Mouse (Mus musculus): Measurements from ENCODE around the gene Dnmt3a. TPM values are rescaled to one million over a fixed set of nuclear protein-coding genes. Genes with fewer than 3 reads are reported as not detected.

Dnmt3a gene
- polyA plus RNA-seq, 1 experiment from 2014 or later: 77.3 TPM

DNA sequence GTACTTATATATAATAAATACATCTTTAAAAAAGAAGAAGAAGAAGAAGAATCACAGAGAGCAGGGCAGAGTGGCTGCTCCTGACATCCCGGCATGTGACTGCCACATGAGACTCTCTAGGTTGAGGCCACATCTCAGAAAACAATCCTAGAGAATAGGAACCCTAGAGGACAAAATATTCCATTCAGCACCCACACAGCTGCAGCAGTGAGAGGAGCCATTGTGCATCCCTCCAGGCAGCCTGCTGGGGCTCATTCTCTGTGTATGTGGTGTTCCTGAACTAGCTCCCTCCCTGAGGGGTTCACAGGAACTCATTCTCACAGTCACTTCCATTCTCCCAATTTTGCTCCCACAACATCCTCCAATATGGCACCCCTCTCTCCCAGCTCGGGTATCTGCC, 35.3 kb upstream of the Dnmt3a start:
- Histone ChIP-seq H3K4me1 (replicated peaks; ENCODE audit: control insufficient read depth, insufficient read depth, low read length) (no peaks in the 10 kb centered on the region), H3K27me3 (ENCODE audit: control insufficient read depth, insufficient read depth, low read depth, low read length) (no peaks in the 10 kb centered on the region)

DNA sequence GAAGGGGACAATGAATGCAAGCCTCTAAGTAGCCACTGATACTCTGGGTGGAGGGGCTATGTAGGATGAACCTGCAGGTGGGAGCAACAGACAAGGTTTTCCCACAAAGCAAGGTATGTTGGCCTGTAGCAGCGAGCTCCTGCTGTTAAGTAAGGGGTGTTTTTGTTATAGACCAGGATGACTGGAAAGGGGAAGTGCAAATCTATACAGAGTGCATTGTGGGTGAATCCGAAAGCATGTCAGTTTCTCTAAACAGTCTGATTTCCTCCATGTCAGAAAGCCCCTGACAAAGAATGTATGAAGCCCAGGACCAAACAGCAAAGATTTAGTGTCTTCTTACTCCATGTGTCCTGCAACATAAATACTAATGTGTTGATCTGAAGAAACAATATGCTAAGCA, 34.7 kb upstream of the Dnmt3a start:
- no peak overlapping the region for H3K27ac ChIP-seq (ENCODE audit: low read length)
- no peak overlapping the region for H3K9ac ChIP-seq (ENCODE audit: low read length)
- H3K9me3 ChIP-seq (ENCODE audit: control insufficient read depth, low read length): no peaks in the 10 kb centered on the region
- H3K4me2 ChIP-seq (ENCODE audit: low read depth, low read length): no peak overlapping the region
- no peak for ATAC-seq (ENCODE audit: low read depth)
- WGBS: 81% methylated on average over 2 of the region's 2 CpGs
- no peak overlapping the region for H3K4me3 ChIP-seq (ENCODE audit: low read length)
- no peaks in the 10 kb centered on the region for H3K27me3 ChIP-seq (ENCODE audit: control insufficient read depth, insufficient read depth, low read depth, low read length)
- no peaks in the 10 kb centered on the region for H3K36me3 ChIP-seq (ENCODE audit: control insufficient read depth, insufficient read depth, low read length)
- H3K4me1 ChIP-seq (replicated peaks; ENCODE audit: control insufficient read depth, insufficient read depth, low read length): no peaks in the 10 kb centered on the region

More for the DNA sequence above, 35.3 kb upstream of the Dnmt3a start:
- Histone ChIP-seq H3K4me2 (ENCODE audit: low read depth, low read length) (no peak overlapping the region), H3K27ac (ENCODE audit: low read length) (no peak overlapping the region), H3K9ac (ENCODE audit: low read length) (no peak overlapping the region), H3K36me3 (ENCODE audit: control insufficient read depth, insufficient read depth, low read length) (no peaks in the 10 kb centered on the region), H3K9me3 (ENCODE audit: control insufficient read depth, low read length) (no peaks in the 10 kb centered on the region), H3K4me3 (ENCODE audit: low read length) (no peak overlapping the region)
- ATAC-seq (ENCODE audit: low read depth): no peak
- 87% methylated on average over 2 of the region's 2 CpGs for WGBS

DNA sequence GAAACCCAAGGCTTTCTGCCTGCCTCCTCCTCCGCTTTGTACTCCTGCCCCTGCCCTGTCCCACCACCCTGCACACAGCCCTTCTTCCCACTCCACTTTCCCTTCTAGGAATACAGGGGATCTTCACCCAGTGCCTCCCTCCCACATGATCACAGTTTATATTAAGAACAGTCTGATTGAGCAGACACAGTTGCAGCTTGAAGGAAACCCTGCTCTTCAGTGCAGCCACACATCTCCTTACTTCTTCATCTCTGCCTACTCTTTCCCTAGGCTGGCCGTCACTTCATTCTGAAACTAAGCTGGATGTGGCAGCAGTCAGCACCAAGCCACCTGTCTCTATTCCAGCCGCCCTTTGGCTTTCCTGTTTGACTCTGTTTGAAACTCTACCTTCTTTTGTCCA, 32.2 kb upstream of the Dnmt3a start:
- H3K27me3 ChIP-seq (ENCODE audit: control insufficient read depth, insufficient read depth, low read depth, low read length): no peaks in the 10 kb centered on the region
- H3K4me1 ChIP-seq (replicated peaks; ENCODE audit: control insufficient read depth, insufficient read depth, low read length): 0 out of 2 replicates have a peak, but pooled peaks cover 2% of the 10 kb centered on the region
- no peaks in the 10 kb centered on the region for H3K9me3 ChIP-seq (ENCODE audit: control insufficient read depth, low read length)
- H3K9ac ChIP-seq (ENCODE audit: low read length): no peak overlapping the region
- 83% methylated on average over 3 of the region's 3 CpGs for WGBS
- H3K4me2 ChIP-seq (ENCODE audit: low read depth, low read length): no peak overlapping the region
- H3K4me3 ChIP-seq (ENCODE audit: low read length): no peak overlapping the region
- H3K27ac ChIP-seq (ENCODE audit: low read length): no peak overlapping the region
- ATAC-seq (ENCODE audit: low read depth): no peak
- H3K36me3 ChIP-seq (ENCODE audit: control insufficient read depth, insufficient read depth, low read length): no peaks in the 10 kb centered on the region

DNA sequence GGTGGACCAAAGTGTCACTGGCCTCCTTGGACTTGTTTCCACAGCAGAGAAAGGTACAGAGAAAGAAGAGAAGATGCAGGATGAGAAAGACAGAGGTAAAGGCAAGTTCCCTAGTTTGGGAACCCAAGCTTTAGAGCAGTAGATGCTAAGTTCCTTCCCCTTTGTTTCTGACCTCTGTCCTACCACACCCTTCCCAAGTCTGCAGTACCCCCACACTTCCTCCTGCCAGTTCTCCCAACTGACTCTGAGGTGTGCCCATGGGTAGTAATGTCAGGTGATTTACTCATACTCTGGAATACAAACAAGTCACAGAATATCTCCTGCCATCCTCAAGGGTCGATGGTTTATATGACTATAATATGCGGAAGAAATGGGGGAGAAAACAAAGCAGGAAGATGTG, 29.8 kb upstream of the Dnmt3a start:
- WGBS: 95% methylated on average over 2 of the region's 2 CpGs
- Histone ChIP-seq H3K9me3 (ENCODE audit: control insufficient read depth, low read length) (no peaks in the 10 kb centered on the region), H3K36me3 (ENCODE audit: control insufficient read depth, insufficient read depth, low read length) (no peaks in the 10 kb centered on the region), H3K27me3 (ENCODE audit: control insufficient read depth, insufficient read depth, low read depth, low read length) (no peaks in the 10 kb centered on the region), H3K27ac (ENCODE audit: low read length) (no peak overlapping the region), H3K9ac (ENCODE audit: low read length) (no peak overlapping the region), H3K4me3 (ENCODE audit: low read length) (no peak overlapping the region), H3K4me2 (ENCODE audit: low read depth, low read length) (no peak overlapping the region), H3K4me1 (replicated peaks; ENCODE audit: control insufficient read depth, insufficient read depth, low read length) (peaks cover 18% of the 10 kb centered on the region)
- no peak for ATAC-seq (ENCODE audit: low read depth)

DNA sequence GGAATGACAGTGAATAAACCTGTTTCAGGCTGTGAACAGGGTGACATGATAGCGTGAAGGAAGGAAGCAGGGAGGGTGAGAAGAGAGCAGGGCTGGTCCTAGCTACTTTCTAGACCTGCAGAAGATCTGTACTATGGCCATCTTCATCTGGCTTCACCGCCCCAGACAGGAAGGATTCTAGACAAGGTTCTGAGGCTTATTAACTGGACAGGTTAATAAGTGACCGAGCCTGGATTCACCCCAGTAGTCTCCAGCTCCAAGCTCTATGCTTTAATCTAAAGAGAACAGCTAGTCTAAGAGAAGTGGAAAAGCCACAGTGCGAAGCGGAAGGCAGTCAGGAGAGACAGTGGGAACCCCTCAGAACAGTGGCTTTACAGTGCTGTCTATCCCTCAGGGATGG, 28.1 kb upstream of the Dnmt3a start:
- H3K36me3 ChIP-seq (ENCODE audit: control insufficient read depth, insufficient read depth, low read length): no peaks in the 10 kb centered on the region
- H3K27me3 ChIP-seq (ENCODE audit: control insufficient read depth, insufficient read depth, low read depth, low read length): no peaks in the 10 kb centered on the region
- H3K27ac ChIP-seq (ENCODE audit: low read length): no peak overlapping the region
- no peaks in the 10 kb centered on the region for H3K9me3 ChIP-seq (ENCODE audit: control insufficient read depth, low read length)
- no peak overlapping the region for H3K4me3 ChIP-seq (ENCODE audit: low read length)
- 78% methylated on average over 5 of the region's 5 CpGs for WGBS
- peaks cover 34% of the 10 kb centered on the region for H3K4me1 ChIP-seq (replicated peaks; ENCODE audit: control insufficient read depth, insufficient read depth, low read length)
- H3K9ac ChIP-seq (ENCODE audit: low read length): no peak overlapping the region
- no peak for ATAC-seq (ENCODE audit: low read depth)
- H3K4me2 ChIP-seq (ENCODE audit: low read depth, low read length): no peak overlapping the region

DNA sequence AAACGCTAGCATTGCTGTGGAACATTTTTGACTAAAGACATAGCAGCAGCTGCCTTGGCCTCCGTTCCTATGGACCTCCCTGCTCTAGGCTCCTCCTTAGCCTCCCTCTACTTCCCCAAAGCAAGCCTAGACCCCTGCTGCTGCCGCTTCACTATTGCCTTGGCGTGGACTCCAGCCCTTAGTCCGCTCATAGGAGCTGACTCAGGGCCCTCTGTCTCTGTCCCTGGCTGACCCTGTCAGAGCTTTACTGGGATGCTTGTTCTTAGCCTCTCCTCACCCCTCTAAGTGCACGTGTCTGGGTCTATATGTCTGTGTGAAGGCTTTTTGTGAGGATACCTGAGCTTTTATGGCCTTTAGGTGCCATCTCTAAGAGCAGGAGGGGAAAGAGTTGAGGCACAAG, 27.5 kb upstream of the Dnmt3a start:
- Histone ChIP-seq H3K36me3 (ENCODE audit: control insufficient read depth, insufficient read depth, low read length) (no peaks in the 10 kb centered on the region), H3K9me3 (ENCODE audit: control insufficient read depth, low read length) (no peaks in the 10 kb centered on the region), H3K27me3 (ENCODE audit: control insufficient read depth, insufficient read depth, low read depth, low read length) (no peaks in the 10 kb centered on the region), H3K27ac (ENCODE audit: low read length) (no peak overlapping the region), H3K9ac (ENCODE audit: low read length) (no peak overlapping the region), H3K4me1 (replicated peaks; ENCODE audit: control insufficient read depth, insufficient read depth, low read length) (peaks cover 40% of the 10 kb centered on the region), H3K4me3 (ENCODE audit: low read length) (no peak overlapping the region), H3K4me2 (ENCODE audit: low read depth, low read length) (no peak overlapping the region)
- ATAC-seq (ENCODE audit: low read depth): no peak
- WGBS: 88% methylated on average over 6 of the region's 6 CpGs

DNA sequence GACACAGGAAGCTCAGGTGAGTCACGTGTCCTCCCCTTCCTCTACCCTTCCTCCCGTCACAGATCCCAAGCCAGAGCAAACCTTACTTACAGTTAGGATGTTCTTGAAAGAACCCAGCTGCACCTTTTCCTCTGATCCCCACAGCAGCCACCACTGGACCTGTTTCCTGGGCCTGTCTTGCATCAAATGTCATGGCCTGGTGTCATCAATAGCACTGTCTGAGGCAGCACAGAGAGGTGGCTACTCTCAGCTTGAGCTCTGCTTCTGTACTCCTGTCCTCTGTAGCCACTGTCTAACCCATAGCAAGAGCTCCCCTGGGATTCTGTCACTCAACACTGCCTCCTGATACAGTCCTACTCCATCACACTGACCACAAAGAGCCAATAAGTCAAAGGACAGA, 26.2 kb upstream of the Dnmt3a start:
- Histone ChIP-seq H3K9me3 (ENCODE audit: control insufficient read depth, low read length) (no peaks in the 10 kb centered on the region), H3K36me3 (ENCODE audit: control insufficient read depth, insufficient read depth, low read length) (no peaks in the 10 kb centered on the region), H3K4me3 (ENCODE audit: low read length) (no peak overlapping the region), H3K4me1 (replicated peaks; ENCODE audit: control insufficient read depth, insufficient read depth, low read length) (peaks cover 53% of the 10 kb centered on the region), H3K27me3 (ENCODE audit: control insufficient read depth, insufficient read depth, low read depth, low read length) (no peaks in the 10 kb centered on the region), H3K4me2 (ENCODE audit: low read depth, low read length) (no peak overlapping the region), H3K27ac (ENCODE audit: low read length) (no peak overlapping the region), H3K9ac (ENCODE audit: low read length) (no peak overlapping the region)
- 54% methylated on average over 2 of the region's 2 CpGs for WGBS
- ATAC-seq (ENCODE audit: low read depth): no peak

DNA sequence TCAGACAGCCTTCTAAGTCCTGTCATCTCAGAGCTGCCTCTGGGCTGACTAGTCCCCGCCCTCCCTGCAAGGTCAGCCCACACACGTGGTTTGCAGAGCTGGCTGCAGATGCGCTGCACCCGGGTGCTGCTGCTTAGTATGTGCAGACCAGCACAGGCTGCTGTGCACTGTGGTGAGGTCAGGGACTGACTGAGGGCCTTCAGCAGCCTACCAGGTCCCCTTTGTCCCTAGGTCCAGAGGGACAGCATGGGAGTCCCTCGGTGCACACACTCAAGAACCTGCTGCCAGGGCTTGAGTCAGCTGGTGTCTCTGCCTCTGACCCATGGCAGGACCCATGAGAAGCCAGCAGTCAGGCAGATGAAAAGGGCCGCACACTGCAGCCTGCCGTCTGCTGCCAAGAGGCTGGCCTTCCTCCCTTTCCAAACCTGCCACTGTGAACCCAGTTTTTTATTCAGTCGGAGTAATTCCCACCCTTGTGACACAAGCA, 25.4 kb upstream of the Dnmt3a start:
- H3K9me3 ChIP-seq (ENCODE audit: control insufficient read depth, low read length): no peaks in the 10 kb centered on the region
- H3K36me3 ChIP-seq (ENCODE audit: control insufficient read depth, insufficient read depth, low read length): no peaks in the 10 kb centered on the region
- no peaks in the 10 kb centered on the region for H3K27me3 ChIP-seq (ENCODE audit: control insufficient read depth, insufficient read depth, low read depth, low read length)
- H3K4me2 ChIP-seq (ENCODE audit: low read depth, low read length): no peak overlapping the region
- H3K27ac ChIP-seq (ENCODE audit: low read length): peak overlapping the region; percentile 88
- ATAC-seq (ENCODE audit: low read depth): peak; percentile 53
- peaks cover 61% of the 10 kb centered on the region for H3K4me1 ChIP-seq (replicated peaks; ENCODE audit: control insufficient read depth, insufficient read depth, low read length)
- H3K9ac ChIP-seq (ENCODE audit: low read length): peak overlapping the region; percentile 27; the same call in 1 of the 2 replicates
- WGBS: 6% methylated on average over 8 of the region's 8 CpGs
- no peak overlapping the region for H3K4me3 ChIP-seq (ENCODE audit: low read length)

DNA sequence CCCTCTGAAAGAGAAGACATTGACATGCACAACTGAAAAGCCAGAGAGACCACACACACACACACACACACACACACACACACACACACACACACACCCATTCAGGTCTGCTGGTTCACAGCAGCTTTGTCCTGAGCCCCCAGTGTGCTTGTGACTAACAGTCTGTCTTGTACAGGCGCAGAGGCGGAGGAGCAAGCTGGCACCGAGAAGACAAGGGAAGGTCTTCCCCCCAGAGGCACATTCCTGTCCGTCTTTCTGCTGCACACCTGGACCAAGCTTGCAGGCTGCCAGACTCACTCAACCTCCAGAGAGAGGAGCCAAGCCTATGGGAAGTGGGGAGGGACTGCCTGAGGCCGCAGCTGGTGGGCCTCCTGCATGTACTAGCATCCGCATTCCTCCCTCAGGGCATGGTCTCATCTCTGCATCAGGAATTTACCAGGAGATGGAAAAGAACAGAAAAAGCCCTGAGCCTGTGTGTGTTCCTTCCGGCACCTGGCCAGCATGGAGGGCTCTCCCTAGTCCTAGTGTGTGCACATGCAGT, 24.8 kb upstream of the Dnmt3a start:
- Histone ChIP-seq H3K4me3 (ENCODE audit: low read length) (no peak overlapping the region), H3K36me3 (ENCODE audit: control insufficient read depth, insufficient read depth, low read length) (no peaks in the 10 kb centered on the region)

More for the DNA sequence above, 24.8 kb upstream of the Dnmt3a start:
- no peaks in the 10 kb centered on the region for H3K27me3 ChIP-seq (ENCODE audit: control insufficient read depth, insufficient read depth, low read depth, low read length)
- H3K4me2 ChIP-seq (ENCODE audit: low read depth, low read length): peak overlapping the region; percentile 30; the same call in 1 of the 2 replicates
- no peaks in the 10 kb centered on the region for H3K9me3 ChIP-seq (ENCODE audit: control insufficient read depth, low read length)
- peak; percentile 58 for ATAC-seq (ENCODE audit: low read depth)
- peaks cover 65% of the 10 kb centered on the region for H3K4me1 ChIP-seq (replicated peaks; ENCODE audit: control insufficient read depth, insufficient read depth, low read length)
- peak overlapping the region; percentile 3; the same call in 1 of the 2 replicates for H3K9ac ChIP-seq (ENCODE audit: low read length)
- WGBS: 19% methylated on average over 7 of the region's 7 CpGs
- H3K27ac ChIP-seq (ENCODE audit: low read length): peak overlapping the region; percentile 88

Measured in lung, embryonic 16.5 days (tissue).